Mouse (Mus musculus): ENCODE results near the gene Rftn1. TPM values are rescaled to one million over a fixed set of nuclear protein-coding genes. Genes with fewer than 3 reads are reported as not detected.

Rftn1 gene
- polyA plus RNA-seq, 1 experiment from 2014 or later = 9.7 TPM

DNA sequence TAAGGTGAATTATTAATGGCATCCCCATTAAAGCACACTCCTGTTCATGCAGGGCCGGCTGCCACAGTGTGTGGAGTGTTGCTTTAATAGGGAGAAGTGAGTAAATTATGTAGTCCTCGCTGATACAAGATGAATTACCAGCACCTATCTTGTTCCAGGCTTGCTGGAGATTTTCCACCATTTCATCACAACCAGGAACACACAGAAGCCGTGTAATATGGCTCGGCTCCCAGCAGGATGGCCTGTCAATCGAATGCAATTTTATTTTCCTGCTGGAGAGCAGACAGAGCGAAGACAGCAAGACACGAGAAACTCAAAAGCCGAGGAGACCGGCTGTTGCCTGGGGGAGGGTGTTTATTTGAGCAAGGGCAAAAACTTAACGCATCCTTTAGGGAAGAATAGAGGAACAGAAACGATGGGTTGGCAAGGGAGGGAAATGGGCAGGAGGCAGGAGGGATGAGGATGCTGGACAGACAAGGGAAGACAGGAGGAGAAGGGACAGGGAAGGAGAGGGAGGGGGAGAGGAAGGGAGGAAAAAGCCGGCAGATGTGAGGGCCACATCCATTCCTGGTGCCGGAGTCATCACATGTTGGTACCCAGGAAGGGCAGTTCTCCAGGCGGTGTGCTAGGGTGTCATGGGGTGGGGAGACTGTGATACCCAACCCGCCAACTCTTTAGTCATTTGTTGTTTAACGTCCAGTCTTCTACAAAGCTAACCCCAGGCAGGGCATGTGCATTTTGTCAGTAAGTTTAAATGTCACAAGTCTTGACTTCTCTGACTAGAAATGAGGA is 39.9 kb downstream of the Rftn1 start:
- Histone ChIP-seq H3K9ac (ENCODE audit: low read length) (no peak overlapping the region), H3K4me1 (replicated peaks; ENCODE audit: control insufficient read depth, insufficient read depth, low read length) (no peaks in the 10 kb centered on the region), H3K9me3 (ENCODE audit: control insufficient read depth, low read length) (no peaks in the 10 kb centered on the region), H3K27me3 (replicated peaks; ENCODE audit: control insufficient read depth, insufficient read depth, low read length) (no peaks in the 10 kb centered on the region), H3K27ac (ENCODE audit: low read depth) (no peak overlapping the region), H3K36me3 (ENCODE audit: control insufficient read depth, insufficient read depth, low read length) (no peaks in the 10 kb centered on the region), H3K4me2 (ENCODE audit: low read length) (no peak overlapping the region), H3K4me3 (ENCODE audit: low read depth, low read length) (no peak overlapping the region)
- ATAC-seq (replicated peaks; ENCODE audit: low FRiP score, low TSS enrichment, low read depth) = no peak
- no peak for DNase-seq (ENCODE audit: low spot score)
- WGBS = 71% methylated on average over 16 of the region's 16 CpGs

DNA sequence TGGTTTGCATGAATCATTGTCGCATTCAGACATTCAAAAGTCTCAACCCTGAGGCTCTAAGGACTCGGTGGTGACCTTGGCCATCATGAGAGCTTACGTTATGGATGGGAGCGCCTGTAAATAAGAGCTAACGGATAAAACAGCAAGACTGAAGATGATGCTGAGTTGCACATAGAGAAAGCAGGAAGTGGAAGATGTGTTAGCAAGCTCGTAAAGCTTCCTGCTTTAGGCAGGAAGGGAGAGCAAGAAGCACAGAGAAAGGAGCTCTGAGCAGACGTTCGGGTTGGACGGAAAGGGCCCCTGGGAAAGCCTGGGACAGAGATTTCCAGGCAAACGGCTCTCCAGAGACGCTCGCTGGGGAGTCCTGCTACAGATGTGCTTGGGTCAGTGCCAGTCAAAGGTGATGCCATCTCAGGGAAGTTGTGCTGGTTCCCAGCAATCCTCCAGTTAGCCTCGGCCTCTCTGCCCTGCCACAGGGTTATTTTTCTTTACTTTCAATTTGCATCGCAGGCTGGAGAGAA is 40.7 kb downstream of the Rftn1 start:
- WGBS = 67% methylated on average over 14 of the region's 14 CpGs

DNA sequence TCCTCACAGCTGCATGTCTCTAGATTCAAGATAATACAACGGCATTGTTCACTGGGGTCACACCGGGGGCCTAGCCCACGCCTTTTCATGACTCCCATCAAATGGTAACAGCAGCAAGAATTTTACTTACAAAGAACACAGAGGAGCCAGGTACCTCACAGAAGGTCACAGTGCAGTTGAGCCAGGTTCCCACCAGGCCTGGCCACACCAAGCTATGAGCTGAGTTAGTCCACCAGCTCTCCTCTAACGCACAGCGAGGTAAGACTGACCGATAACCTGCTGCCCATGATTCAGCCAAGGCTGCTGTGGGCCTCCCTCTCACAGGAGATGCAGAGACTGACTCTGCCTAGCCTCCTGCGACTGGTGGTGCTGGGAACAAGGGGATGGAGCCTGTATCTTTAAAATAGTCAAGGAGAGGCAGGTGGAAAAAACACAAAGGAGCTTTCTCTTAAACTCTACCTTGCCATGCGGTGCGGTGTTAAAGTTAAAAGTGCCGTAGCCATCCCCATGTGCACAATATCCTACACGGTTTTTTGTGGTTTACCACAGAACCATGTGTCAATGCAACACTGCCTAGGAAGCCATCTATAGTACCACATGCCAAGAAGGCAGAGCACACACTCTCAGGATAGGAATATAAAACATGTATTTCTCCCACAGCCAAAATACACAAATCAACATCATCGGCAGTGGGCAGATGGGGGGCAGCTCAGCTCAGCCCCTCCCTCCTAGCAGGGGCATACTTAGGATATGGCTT is 42.5 kb downstream of the Rftn1 start:
- DNase-seq (ENCODE audit: low spot score) (no peak), ATAC-seq (replicated peaks; ENCODE audit: low FRiP score, low TSS enrichment, low read depth) (no peak)
- Histone ChIP-seq H3K9me3 (ENCODE audit: control insufficient read depth, low read length) (no peaks in the 10 kb centered on the region), H3K4me2 (ENCODE audit: low read length) (no peak overlapping the region), H3K36me3 (ENCODE audit: control insufficient read depth, insufficient read depth, low read length) (no peaks in the 10 kb centered on the region), H3K9ac (ENCODE audit: low read length) (no peak overlapping the region), H3K4me3 (ENCODE audit: low read depth, low read length) (no peak overlapping the region), H3K4me1 (replicated peaks; ENCODE audit: control insufficient read depth, insufficient read depth, low read length) (no peaks in the 10 kb centered on the region), H3K27ac (ENCODE audit: low read depth) (no peak overlapping the region), H3K27me3 (replicated peaks; ENCODE audit: control insufficient read depth, insufficient read depth, low read length) (no peaks in the 10 kb centered on the region)
- 93% methylated on average over 12 of the region's 12 CpGs for WGBS

More for the DNA sequence above, 40.7 kb downstream of the Rftn1 start:
- Histone ChIP-seq H3K4me1 (replicated peaks; ENCODE audit: control insufficient read depth, insufficient read depth, low read length) (no peaks in the 10 kb centered on the region), H3K27me3 (replicated peaks; ENCODE audit: control insufficient read depth, insufficient read depth, low read length) (no peaks in the 10 kb centered on the region), H3K36me3 (ENCODE audit: control insufficient read depth, insufficient read depth, low read length) (no peaks in the 10 kb centered on the region), H3K27ac (ENCODE audit: low read depth) (no peak overlapping the region), H3K4me3 (ENCODE audit: low read depth, low read length) (no peak overlapping the region), H3K9me3 (ENCODE audit: control insufficient read depth, low read length) (no peaks in the 10 kb centered on the region), H3K4me2 (ENCODE audit: low read length) (no peak overlapping the region), H3K9ac (ENCODE audit: low read length) (no peak overlapping the region)
- DNase-seq (ENCODE audit: low spot score) (no peak), ATAC-seq (replicated peaks; ENCODE audit: low FRiP score, low TSS enrichment, low read depth) (no peak)

DNA sequence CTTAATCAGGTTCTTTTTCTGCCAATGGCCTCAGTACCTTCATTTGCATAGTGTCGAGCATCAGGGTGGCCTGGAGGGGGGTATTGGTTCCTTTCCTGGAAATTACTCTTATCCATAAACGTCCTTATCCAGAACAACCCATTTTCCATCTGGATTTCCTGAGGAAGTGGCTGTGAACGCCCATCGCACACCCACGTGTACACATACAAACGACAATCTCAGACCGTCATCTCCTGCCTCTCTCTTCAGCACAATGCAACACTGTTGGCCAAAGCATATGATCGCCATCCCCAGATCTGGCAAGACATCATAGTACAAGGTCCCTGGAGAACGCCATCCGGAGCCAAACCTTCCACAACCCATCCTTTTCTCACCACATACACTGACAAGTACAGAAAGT is 47.1 kb downstream of the Rftn1 start:
- no peak overlapping the region for H3K4me2 ChIP-seq (ENCODE audit: low read length)
- no peak overlapping the region for H3K9ac ChIP-seq (ENCODE audit: low read length)
- no peaks in the 10 kb centered on the region for H3K27me3 ChIP-seq (replicated peaks; ENCODE audit: control insufficient read depth, insufficient read depth, low read length)
- H3K4me1 ChIP-seq (replicated peaks; ENCODE audit: control insufficient read depth, insufficient read depth, low read length) = no peaks in the 10 kb centered on the region
- no peak for DNase-seq (ENCODE audit: low spot score)
- ATAC-seq (replicated peaks; ENCODE audit: low FRiP score, low TSS enrichment, low read depth) = no peak
- H3K27ac ChIP-seq (ENCODE audit: low read depth) = no peak overlapping the region
- 85% methylated on average over 10 of the region's 10 CpGs for WGBS
- no peaks in the 10 kb centered on the region for H3K36me3 ChIP-seq (ENCODE audit: control insufficient read depth, insufficient read depth, low read length)
- no peak overlapping the region for H3K4me3 ChIP-seq (ENCODE audit: low read depth, low read length)
- no peaks in the 10 kb centered on the region for H3K9me3 ChIP-seq (ENCODE audit: control insufficient read depth, low read length)

DNA sequence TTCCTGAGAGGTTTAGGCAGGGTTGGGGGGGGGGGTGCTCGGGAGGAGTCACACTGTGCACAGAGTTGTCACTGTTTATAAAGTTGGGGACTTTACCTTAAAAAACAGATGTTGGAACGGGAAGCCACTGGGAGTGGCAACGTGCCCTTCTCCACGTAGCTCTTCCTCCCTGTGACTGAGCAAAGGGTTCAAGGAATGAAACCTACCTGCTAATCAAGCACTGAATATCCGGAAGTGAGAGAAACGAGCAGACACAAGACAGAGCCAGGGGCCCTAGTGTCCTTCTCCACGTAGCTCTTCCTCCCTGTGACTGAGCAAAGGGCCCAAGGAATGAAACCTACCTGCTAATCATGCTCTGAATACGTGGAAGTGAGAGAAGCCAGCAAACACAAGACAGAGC is 47.9 kb downstream of the Rftn1 start:
- Histone ChIP-seq H3K27me3 (replicated peaks; ENCODE audit: control insufficient read depth, insufficient read depth, low read length) (no peaks in the 10 kb centered on the region), H3K4me3 (ENCODE audit: low read depth, low read length) (no peak overlapping the region), H3K9ac (ENCODE audit: low read length) (no peak overlapping the region), H3K9me3 (ENCODE audit: control insufficient read depth, low read length) (no peaks in the 10 kb centered on the region), H3K4me1 (replicated peaks; ENCODE audit: control insufficient read depth, insufficient read depth, low read length) (no peaks in the 10 kb centered on the region), H3K4me2 (ENCODE audit: low read length) (no peak overlapping the region), H3K36me3 (ENCODE audit: control insufficient read depth, insufficient read depth, low read length) (no peaks in the 10 kb centered on the region), H3K27ac (ENCODE audit: low read depth) (no peak overlapping the region)
- no peak for ATAC-seq (replicated peaks; ENCODE audit: low FRiP score, low TSS enrichment, low read depth)
- no peak for DNase-seq (ENCODE audit: low spot score)
- 80% methylated on average over 8 of the region's 8 CpGs for WGBS

DNA sequence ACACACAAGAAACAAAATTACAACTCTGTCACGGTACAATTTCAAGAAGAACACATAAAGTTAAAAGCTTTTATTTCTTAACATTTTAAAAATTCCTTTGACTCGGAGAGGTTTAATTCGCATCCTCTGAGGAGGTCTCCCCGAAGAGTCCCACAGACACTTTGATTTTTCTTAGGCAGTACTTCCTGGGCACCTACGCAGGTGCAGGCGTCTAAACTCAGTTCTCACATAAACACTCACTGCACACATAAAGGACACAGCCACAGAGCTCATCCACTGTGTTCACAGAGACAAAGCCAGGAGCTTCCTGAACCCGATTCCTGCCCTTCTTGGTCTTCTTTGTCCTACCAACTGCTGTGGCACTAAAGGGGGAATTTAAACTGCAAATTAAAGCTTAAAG is 48.3 kb downstream of the Rftn1 start:
- H3K27ac ChIP-seq (ENCODE audit: low read depth) = no peak overlapping the region
- WGBS = 92% methylated on average over 7 of the region's 7 CpGs
- no peaks in the 10 kb centered on the region for H3K27me3 ChIP-seq (replicated peaks; ENCODE audit: control insufficient read depth, insufficient read depth, low read length)
- H3K9me3 ChIP-seq (ENCODE audit: control insufficient read depth, low read length) = no peaks in the 10 kb centered on the region
- H3K36me3 ChIP-seq (ENCODE audit: control insufficient read depth, insufficient read depth, low read length) = no peaks in the 10 kb centered on the region
- ATAC-seq (replicated peaks; ENCODE audit: low FRiP score, low TSS enrichment, low read depth) (no peak), DNase-seq (ENCODE audit: low spot score) (no peak)
- no peak overlapping the region for H3K9ac ChIP-seq (ENCODE audit: low read length)
- H3K4me2 ChIP-seq (ENCODE audit: low read length) = no peak overlapping the region
- no peaks in the 10 kb centered on the region for H3K4me1 ChIP-seq (replicated peaks; ENCODE audit: control insufficient read depth, insufficient read depth, low read length)
- no peak overlapping the region for H3K4me3 ChIP-seq (ENCODE audit: low read depth, low read length)

DNA sequence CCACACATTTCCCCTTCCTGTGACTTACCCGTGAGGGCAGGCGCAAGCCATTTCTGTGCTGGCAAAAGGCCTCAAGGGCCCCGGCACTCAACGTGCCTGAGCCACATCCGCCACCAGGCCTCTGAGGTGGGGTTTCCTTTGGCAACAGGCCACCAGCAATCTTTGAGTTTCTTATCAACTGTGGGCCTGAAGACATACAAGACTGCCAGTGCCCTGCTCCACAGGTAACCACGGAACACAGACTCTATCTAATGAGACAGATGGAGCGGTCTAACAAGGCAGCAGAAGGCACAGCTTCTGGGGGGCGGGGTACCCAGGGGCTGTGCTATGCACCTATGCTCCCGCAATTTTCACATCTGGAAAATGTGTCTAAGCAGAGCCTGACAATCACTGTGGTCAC is 54.4 kb downstream of the Rftn1 start:
- Histone ChIP-seq H3K4me1 (replicated peaks; ENCODE audit: control insufficient read depth, insufficient read depth, low read length) (no peaks in the 10 kb centered on the region), H3K36me3 (ENCODE audit: control insufficient read depth, insufficient read depth, low read length) (no peaks in the 10 kb centered on the region), H3K4me3 (ENCODE audit: low read depth, low read length) (no peak overlapping the region), H3K27me3 (replicated peaks; ENCODE audit: control insufficient read depth, insufficient read depth, low read length) (no peaks in the 10 kb centered on the region), H3K9ac (ENCODE audit: low read length) (no peak overlapping the region), H3K4me2 (ENCODE audit: low read length) (no peak overlapping the region), H3K9me3 (ENCODE audit: control insufficient read depth, low read length) (no peaks in the 10 kb centered on the region), H3K27ac (ENCODE audit: low read depth) (no peak overlapping the region)
- WGBS = 74% methylated on average over 9 of the region's 9 CpGs
- DNase-seq (ENCODE audit: low spot score) (no peak), ATAC-seq (replicated peaks; ENCODE audit: low FRiP score, low TSS enrichment, low read depth) (no peak)

DNA sequence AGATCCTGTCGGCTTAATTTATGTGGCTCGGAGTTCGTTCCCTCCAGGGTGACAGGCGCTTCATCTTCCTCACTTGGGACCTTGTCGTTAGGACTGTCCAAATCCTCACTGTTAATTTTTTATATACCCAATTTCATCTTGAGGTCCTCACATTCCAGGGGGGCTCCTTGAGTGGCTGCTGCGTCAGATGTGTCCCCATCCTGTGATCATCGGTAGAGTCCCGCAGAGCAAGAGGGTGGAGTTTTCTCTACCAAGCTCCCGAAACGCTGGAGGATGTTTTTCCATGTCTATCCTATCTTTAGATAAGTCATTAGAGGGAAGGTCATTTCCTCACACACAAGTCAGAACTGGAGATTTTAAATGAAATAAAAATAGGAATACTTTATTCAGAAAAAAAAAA is 55.0 kb downstream of the Rftn1 start:
- no peaks in the 10 kb centered on the region for H3K4me1 ChIP-seq (replicated peaks; ENCODE audit: control insufficient read depth, insufficient read depth, low read length)
- 86% methylated on average over 10 of the region's 10 CpGs for WGBS
- no peak overlapping the region for H3K4me2 ChIP-seq (ENCODE audit: low read length)
- no peaks in the 10 kb centered on the region for H3K27me3 ChIP-seq (replicated peaks; ENCODE audit: control insufficient read depth, insufficient read depth, low read length)
- no peak overlapping the region for H3K27ac ChIP-seq (ENCODE audit: low read depth)
- H3K4me3 ChIP-seq (ENCODE audit: low read depth, low read length) = no peak overlapping the region
- ATAC-seq (replicated peaks; ENCODE audit: low FRiP score, low TSS enrichment, low read depth) (no peak), DNase-seq (ENCODE audit: low spot score) (no peak)
- H3K36me3 ChIP-seq (ENCODE audit: control insufficient read depth, insufficient read depth, low read length) = no peaks in the 10 kb centered on the region
- no peaks in the 10 kb centered on the region for H3K9me3 ChIP-seq (ENCODE audit: control insufficient read depth, low read length)
- H3K9ac ChIP-seq (ENCODE audit: low read length) = no peak overlapping the region

Data from intestine, embryonic 14.5 days (tissue).